Mouse (Mus musculus) cerebellum, adult (tissue): ENCODE results near the gene Chid1.

Experiments
- ATAC-seq: cut with Nextera tagmentation; 2 replicates; pipeline ENCODE4 v1.9.2; 2017; ENCODE audit warnings: mild to moderate bottlenecking, moderate library complexity, mixed read lengths; ENCODE audit not compliant: insufficient number of reproducible peaks, low FRiP score, low TSS enrichment

Gene Chid1

GRCm38 (mm10) chr7:141466045-141466394 lies 73.6 kb downstream of the Chid1 start:
- no peak for ATAC-seq

- ATAC-seq = no peak
These were observed 74.1 kb downstream of the Chid1 start for GRCm38 (mm10) chr7:141465388-141466044.

GRCm38 (mm10) chr7:141464603-141465201 lies 75.0 kb downstream of the Chid1 start:
- no peak for ATAC-seq

GRCm38 (mm10) chr7:141463824-141464602 lies 75.6 kb downstream of the Chid1 start:
- ATAC-seq = no peak

- ATAC-seq = no peak
These were observed 77.3 kb downstream of the Chid1 start for GRCm38 (mm10) chr7:141462333-141462821.

DNA sequence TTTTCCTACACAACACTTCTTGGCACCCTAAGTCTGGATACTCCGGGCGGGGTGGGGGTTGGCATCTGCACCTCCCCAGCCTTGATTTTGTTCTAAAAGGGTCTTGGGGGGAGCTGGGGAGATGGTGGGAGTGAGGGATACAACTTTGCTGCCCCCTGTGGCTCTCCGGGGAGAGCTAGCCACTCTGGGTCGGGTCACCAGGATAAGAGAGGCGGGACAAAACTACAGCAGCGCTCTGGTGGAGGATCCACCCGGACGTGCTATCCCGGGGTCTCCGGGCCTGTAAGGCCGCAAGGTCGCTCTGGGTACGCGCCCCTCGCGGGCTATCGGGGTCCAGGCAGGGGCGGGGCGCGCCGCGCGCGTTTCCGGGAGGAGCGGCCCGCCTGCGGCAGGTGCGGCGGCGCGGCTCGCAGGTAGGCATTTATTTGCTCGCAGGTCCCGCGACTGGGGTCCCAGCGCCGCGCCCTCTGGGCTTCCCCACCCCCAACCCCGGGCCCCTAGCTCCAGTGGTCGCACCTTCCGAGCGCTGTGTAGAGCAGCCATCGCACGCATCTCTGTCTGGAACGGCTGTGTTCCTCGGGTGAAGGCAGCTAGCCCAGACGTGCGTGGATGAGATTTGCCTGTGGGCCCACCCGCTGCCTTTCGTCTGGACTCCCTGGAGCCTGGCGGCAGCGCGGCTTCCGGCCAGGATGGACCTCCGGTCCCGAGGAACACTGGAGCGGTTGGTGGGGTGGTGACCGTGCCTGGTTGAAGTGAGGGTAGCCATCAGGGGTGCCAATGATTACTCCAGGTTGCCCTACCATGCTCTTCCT lies 77.9 kb downstream of the Chid1 start:
- ATAC-seq = no peak

GRCm38 (mm10) chr7:141460391-141461113 lies 79.1 kb downstream of the Chid1 start, which contains the start of gene Cracr2b:
Gene Cracr2b (plus strand): TSS chr7:141461094.
- no peak for ATAC-seq

DNA sequence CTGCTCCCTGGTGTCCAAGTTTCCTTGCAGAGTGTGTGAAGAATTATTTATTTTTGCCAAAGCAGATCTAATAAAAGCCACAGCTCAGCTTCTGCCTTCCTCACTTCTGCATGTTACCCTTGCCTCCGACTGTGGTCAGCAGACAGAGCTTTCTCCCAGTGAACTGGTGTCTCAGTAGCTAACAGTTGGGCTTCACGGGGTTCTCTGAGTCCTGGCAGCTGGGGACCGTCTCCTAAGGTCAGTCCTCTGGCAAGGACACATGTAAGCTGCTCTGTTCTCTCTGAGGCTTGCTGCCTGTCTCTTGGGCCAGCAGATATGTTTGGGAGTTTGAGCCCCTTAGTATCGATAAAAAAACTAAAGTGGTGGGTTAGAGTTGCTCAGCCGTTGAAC lies 79.7 kb downstream of the Chid1 start:
- ATAC-seq = no peak

GRCm38 (mm10) chr7:141459301-141459711 lies 80.4 kb downstream of the Chid1 start:
- ATAC-seq = peak; percentile 2; the same call in 1 of the 2 replicates

DNA sequence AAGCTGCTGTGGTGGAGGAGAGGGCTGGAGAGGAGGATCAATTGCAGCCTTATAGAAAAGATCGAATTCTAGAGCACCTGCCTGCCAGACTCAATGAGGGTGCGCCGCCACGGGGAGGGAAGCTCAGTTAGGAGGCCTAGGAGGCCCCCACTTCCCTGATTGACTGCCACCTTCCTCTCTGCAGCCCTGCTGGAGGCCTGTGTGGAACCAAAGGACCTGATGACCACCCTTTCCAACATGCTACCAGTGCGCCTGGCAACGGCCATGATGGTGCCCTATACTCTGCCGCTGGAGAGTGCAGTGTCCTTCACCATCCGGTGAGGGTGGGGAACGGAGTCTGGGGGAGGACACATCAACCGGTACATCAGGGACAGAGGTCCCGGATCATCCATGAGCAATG lies 81.0 kb downstream of the Chid1 start:
- ATAC-seq = no peak

GRCm38 (mm10) chr7:141457986-141458660 lies 81.5 kb downstream of the Chid1 start:
- no peak for ATAC-seq

DNA sequence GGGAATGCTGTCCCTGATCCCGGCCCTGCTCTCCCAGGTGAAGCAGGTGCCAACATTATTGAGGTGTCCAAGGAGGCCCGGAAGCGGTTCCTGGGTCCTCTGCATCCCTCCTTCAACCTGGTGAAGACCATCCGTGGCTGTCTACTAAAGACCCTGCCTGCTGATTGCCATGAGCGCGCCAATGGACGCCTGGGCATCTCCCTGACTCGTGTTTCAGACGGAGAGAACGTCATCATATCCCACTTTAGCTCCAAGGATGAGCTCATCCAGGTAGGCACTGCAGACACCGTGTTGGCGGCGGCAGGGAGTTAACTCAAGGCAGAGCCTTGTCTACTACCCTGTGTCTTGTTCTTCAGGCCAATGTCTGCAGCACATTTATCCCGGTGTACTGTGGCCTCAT lies 82.4 kb downstream of the Chid1 start:
- ATAC-seq = no peak

DNA sequence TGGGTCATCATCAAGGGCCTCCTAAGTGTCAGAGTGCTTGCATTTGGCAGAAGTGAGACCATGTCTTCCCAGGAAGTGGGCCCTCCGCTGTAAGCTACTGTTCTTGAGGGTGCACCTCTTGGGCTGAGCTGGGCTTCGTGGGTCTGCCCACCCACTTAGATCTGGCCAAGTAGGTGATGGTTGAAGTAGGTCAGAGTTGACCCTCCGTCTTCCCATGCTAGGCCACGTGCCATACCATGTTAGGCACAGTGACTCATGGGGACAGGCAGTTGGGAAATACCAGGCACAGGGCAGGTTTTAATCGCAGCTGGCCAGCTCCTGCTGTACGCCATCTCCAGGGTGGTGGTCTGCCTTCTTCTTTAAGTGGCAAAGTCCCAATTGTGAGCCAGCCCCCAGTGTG lies 82.9 kb downstream of the Chid1 start:
- ATAC-seq = no peak

- peak; percentile 13; the same call in 1 of the 2 replicates for ATAC-seq
These were observed 83.9 kb downstream of the Chid1 start for GRCm38 (mm10) chr7:141455610-141456314.

- ATAC-seq = peak; percentile 16; the same call in 1 of the 2 replicates
These were observed 84.6 kb downstream of the Chid1 start, which contains the start of gene Pnpla2 for GRCm38 (mm10) chr7:141454967-141455551. Gene Pnpla2 (plus strand): TSS chr7:141455198.

DNA sequence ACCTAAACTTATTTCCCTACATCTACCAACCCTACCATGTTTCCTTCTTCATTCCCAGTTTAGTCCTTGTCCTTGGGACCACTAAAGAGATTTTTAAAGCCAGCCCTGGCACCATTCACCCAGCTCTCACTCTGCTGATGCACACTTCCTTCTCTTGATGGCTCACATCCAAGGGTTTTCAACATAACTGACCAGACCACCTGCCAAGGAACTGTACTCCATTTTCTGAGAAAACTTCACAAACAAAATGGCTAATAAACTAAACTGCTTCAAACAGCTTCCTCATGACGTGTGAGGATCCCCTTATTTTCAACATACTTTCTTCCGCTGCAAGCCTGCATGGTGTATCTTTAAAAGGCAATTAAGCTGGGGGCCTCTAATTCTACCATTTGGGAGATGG lies 86.0 kb downstream of the Chid1 start:
- no peak for ATAC-seq

DNA sequence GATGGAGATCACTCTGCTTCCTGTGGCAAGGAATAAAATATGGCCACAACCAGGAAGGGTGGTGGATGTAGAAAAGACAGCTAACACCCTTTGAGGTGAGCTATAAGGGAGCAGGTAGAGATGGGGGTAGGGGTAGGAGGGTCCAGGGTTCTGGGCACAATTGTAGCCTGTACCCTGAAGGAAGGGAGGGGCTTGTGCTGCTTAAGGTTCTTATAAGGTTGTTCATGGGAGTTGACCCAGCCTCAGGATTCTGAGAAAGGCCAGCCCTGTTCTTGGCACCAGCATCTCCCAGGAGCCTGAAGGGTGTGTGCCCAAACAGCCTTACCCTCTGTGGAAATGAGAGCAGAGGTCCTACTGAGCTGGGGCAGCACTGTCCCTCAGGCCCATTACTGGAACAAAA lies 87.7 kb downstream of the Chid1 start:
- no peak for ATAC-seq
